Mouse (Mus musculus): ENCODE data around the gene Hopx. TPM values are rescaled to one million over a fixed set of nuclear protein-coding genes. Genes with fewer than 3 reads are reported as not detected.

Hopx gene
- total and polyA plus RNA-seq, 2 experiments from 2014 or later, result 7.3 to 69.6 TPM

- DNase-seq (ENCODE audit: low spot score), result no peak
- no peaks in the 10 kb centered on the region for H3K36me3 ChIP-seq (ENCODE audit: insufficient read depth, low read length)
- no peak overlapping the region for H3K4me3 ChIP-seq (ENCODE audit: low read length)
- H3K27ac ChIP-seq, result no peak overlapping the region
- no peaks in the 10 kb centered on the region for H3K27me3 ChIP-seq (ENCODE audit: insufficient read depth, low read length)
- H3K4me2 ChIP-seq (ENCODE audit: low read depth, low read length), result no peak overlapping the region
- no peaks in the 10 kb centered on the region for H3K9me3 ChIP-seq (ENCODE audit: low read length)
- 87% methylated on average over 7 of the region's 7 CpGs for WGBS
- TF ChIP-seq CTCF (IDR thresholded peaks at IDR 0.05; ENCODE audit: low read depth), result no peak
- no peaks in the 10 kb centered on the region for H3K4me1 ChIP-seq (ENCODE audit: insufficient read depth, low read length)
- no peak overlapping the region for H3K9ac ChIP-seq (replicated peaks; ENCODE audit: low read length)
- ATAC-seq, result no peak
Observed at GRCm38 (mm10) chr5:77082735-77083134, 32.2 kb downstream of the Hopx start.

- 87% methylated on average over 4 of the region's 4 CpGs for WGBS
- no peak overlapping the region for H3K27ac ChIP-seq
Observed at GRCm38 (mm10) chr5:77080761-77081160, 34.2 kb downstream of the Hopx start.

DNA sequence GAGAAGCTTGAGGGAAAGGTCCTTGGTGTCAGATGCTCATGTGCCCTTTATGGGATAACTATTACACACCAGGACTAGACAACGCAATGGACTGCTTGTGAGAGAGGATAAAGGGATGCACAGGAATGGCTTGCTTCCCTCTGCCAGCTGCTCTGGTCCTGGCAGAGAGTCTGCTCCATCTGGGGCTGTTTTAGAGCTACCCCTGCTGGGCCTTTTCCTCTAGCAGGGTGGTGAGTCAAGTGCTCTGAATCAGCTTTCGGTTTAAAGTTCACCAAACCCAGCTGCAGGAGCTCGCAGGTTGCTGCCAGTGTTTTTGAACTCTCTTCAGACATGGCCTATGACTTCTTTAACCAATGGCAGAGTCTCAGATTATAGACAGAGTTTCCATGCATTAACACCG is 39.0 kb downstream of the Hopx start:
- WGBS, result 65% methylated on average over 4 of the region's 4 CpGs
- TF ChIP-seq CTCF (IDR thresholded peaks at IDR 0.05; ENCODE audit: low read depth), result no peak
- Histone ChIP-seq H3K4me1 (ENCODE audit: insufficient read depth, low read length) (no peaks in the 10 kb centered on the region), H3K4me2 (ENCODE audit: low read depth, low read length) (no peak overlapping the region), H3K27me3 (ENCODE audit: insufficient read depth, low read length) (no peaks in the 10 kb centered on the region), H3K36me3 (ENCODE audit: insufficient read depth, low read length) (no peaks in the 10 kb centered on the region), H3K9me3 (ENCODE audit: low read length) (no peaks in the 10 kb centered on the region), H3K9ac (replicated peaks; ENCODE audit: low read length) (no peak overlapping the region), H3K4me3 (ENCODE audit: low read length) (no peak overlapping the region), H3K27ac (no peak overlapping the region)
- DNase-seq (ENCODE audit: low spot score) (no peak), ATAC-seq (no peak)

More at GRCm38 (mm10) chr5:77080761-77081160, 34.2 kb downstream of the Hopx start:
- H3K9ac ChIP-seq (replicated peaks; ENCODE audit: low read length), result no peak overlapping the region
- no peak for DNase-seq (ENCODE audit: low spot score)
- no peak overlapping the region for H3K4me2 ChIP-seq (ENCODE audit: low read depth, low read length)
- H3K4me3 ChIP-seq (ENCODE audit: low read length), result no peak overlapping the region
- no peaks in the 10 kb centered on the region for H3K27me3 ChIP-seq (ENCODE audit: insufficient read depth, low read length)
- no peaks in the 10 kb centered on the region for H3K9me3 ChIP-seq (ENCODE audit: low read length)
- H3K36me3 ChIP-seq (ENCODE audit: insufficient read depth, low read length), result no peaks in the 10 kb centered on the region
- no peak for TF ChIP-seq CTCF (IDR thresholded peaks at IDR 0.05; ENCODE audit: low read depth)
- ATAC-seq, result no peak
- H3K4me1 ChIP-seq (ENCODE audit: insufficient read depth, low read length), result no peaks in the 10 kb centered on the region

DNA sequence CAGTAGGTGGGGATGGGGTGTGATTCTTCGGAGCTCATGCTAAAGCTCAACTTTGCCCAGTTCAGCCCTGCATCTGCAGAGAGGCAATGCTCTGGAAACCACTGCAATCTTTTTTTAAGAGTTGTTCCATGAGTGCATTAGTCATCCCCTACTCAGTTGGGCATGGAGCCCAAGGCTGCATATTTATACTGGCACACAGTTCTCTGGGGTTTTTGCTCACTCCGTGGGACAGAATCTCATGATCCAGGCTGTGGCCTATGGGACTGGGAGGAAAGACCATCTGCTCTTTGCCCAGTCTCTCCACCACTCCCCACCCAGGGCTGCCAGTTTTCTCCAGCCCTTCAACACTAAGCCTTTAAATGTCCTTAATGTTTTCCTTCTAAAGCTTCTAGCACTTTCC is 40.0 kb downstream of the Hopx start:
- H3K4me1 ChIP-seq (ENCODE audit: insufficient read depth, low read length), result no peaks in the 10 kb centered on the region
- H3K9ac ChIP-seq (replicated peaks; ENCODE audit: low read length), result no peak overlapping the region
- ATAC-seq (no peak), DNase-seq (ENCODE audit: low spot score) (peak; percentile 36)
- no peak overlapping the region for H3K4me2 ChIP-seq (ENCODE audit: low read depth, low read length)
- H3K4me3 ChIP-seq (ENCODE audit: low read length), result no peak overlapping the region
- H3K27me3 ChIP-seq (ENCODE audit: insufficient read depth, low read length), result no peaks in the 10 kb centered on the region
- TF ChIP-seq CTCF (IDR thresholded peaks at IDR 0.05; ENCODE audit: low read depth), result no peak
- no peak overlapping the region for H3K27ac ChIP-seq
- no peaks in the 10 kb centered on the region for H3K9me3 ChIP-seq (ENCODE audit: low read length)
- H3K36me3 ChIP-seq (ENCODE audit: insufficient read depth, low read length), result no peaks in the 10 kb centered on the region
- WGBS, result 61% methylated on average over 2 of the region's 2 CpGs

DNA sequence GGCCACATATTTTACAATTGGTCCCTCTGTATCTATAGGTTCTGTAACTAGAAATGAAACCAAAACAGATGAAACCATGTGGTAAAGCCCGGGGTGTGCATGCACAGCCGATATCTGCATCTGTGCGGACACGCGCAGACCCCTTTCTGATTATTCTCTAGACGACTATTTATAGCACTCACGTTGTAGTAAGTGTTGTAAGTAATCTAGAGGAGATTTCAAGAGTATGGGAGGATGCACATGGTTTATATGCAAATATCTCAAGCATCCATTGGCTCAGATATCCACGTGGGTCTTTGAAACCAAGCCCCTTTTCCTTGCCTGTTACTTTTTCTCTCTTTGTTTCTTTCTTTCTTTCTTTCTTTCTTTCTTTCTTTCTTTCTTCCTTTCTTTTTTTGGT is 41.1 kb downstream of the Hopx start:
- DNase-seq (ENCODE audit: low spot score), result no peak
- H3K9ac ChIP-seq (replicated peaks; ENCODE audit: low read length), result no peak overlapping the region
- no peaks in the 10 kb centered on the region for H3K36me3 ChIP-seq (ENCODE audit: insufficient read depth, low read length)
- TF ChIP-seq CTCF (IDR thresholded peaks at IDR 0.05; ENCODE audit: low read depth), result no peak
- no peak overlapping the region for H3K4me3 ChIP-seq (ENCODE audit: low read length)
- WGBS, result 91% methylated on average over 8 of the region's 8 CpGs
- no peaks in the 10 kb centered on the region for H3K4me1 ChIP-seq (ENCODE audit: insufficient read depth, low read length)
- H3K27ac ChIP-seq, result no peak overlapping the region
- no peaks in the 10 kb centered on the region for H3K27me3 ChIP-seq (ENCODE audit: insufficient read depth, low read length)
- ATAC-seq, result no peak
- no peaks in the 10 kb centered on the region for H3K9me3 ChIP-seq (ENCODE audit: low read length)
- no peak overlapping the region for H3K4me2 ChIP-seq (ENCODE audit: low read depth, low read length)

GRCm38 (mm10) chr5:77071626-77072025 is 43.3 kb downstream of the Hopx start:
- Histone ChIP-seq H3K9ac (replicated peaks; ENCODE audit: low read length) (no peak overlapping the region), H3K36me3 (ENCODE audit: insufficient read depth, low read length) (no peaks in the 10 kb centered on the region), H3K9me3 (ENCODE audit: low read length) (no peaks in the 10 kb centered on the region), H3K4me1 (ENCODE audit: insufficient read depth, low read length) (no peaks in the 10 kb centered on the region), H3K4me2 (ENCODE audit: low read depth, low read length) (no peak overlapping the region), H3K27ac (no peak overlapping the region), H3K4me3 (ENCODE audit: low read length) (no peak overlapping the region), H3K27me3 (ENCODE audit: insufficient read depth, low read length) (no peaks in the 10 kb centered on the region)
- 79% methylated on average over 3 of the region's 3 CpGs for WGBS
- 0 out of 2 replicates have a peak, but pooled peaks have one; percentile 38 for ATAC-seq
- peak; percentile 66 for TF ChIP-seq CTCF (IDR thresholded peaks at IDR 0.05; ENCODE audit: low read depth)
- peak; percentile 47 for DNase-seq (ENCODE audit: low spot score)

GRCm38 (mm10) chr5:77070987-77071386 is 43.9 kb downstream of the Hopx start:
- H3K27ac ChIP-seq, result no peak overlapping the region
- ATAC-seq (no peak), DNase-seq (ENCODE audit: low spot score) (no peak)
- H3K9ac ChIP-seq (replicated peaks; ENCODE audit: low read length), result no peak overlapping the region
- no peaks in the 10 kb centered on the region for H3K27me3 ChIP-seq (ENCODE audit: insufficient read depth, low read length)
- no peaks in the 10 kb centered on the region for H3K9me3 ChIP-seq (ENCODE audit: low read length)
- H3K4me3 ChIP-seq (ENCODE audit: low read length), result no peak overlapping the region
- peak; percentile 30 for TF ChIP-seq CTCF (IDR thresholded peaks at IDR 0.05; ENCODE audit: low read depth)
- H3K36me3 ChIP-seq (ENCODE audit: insufficient read depth, low read length), result no peaks in the 10 kb centered on the region
- 85% methylated on average over 2 of the region's 2 CpGs for WGBS
- no peak overlapping the region for H3K4me2 ChIP-seq (ENCODE audit: low read depth, low read length)
- no peaks in the 10 kb centered on the region for H3K4me1 ChIP-seq (ENCODE audit: insufficient read depth, low read length)
